Mouse (Mus musculus) midbrain, embryonic 10.5 days (tissue): Measurements from ENCODE around the gene Efs. TPM values are rescaled to one million over a fixed set of nuclear protein-coding genes. Genes with fewer than 3 reads are reported as not detected.

Source experiments
- DNase-seq: peaks from one replicate; pipeline ENCODE4 v3.0.0-alpha.2; 2017; ENCODE audit warnings: low spot score
- H3K27ac ChIP-seq: fragments of 300-500 bp; sonication (generic); replicated peaks from 2 replicates; pipeline ENCODE4 v1.5.1; 2016; ENCODE audit warnings: mild to moderate bottlenecking
- H3K27me3 ChIP-seq: fragments of 300-500 bp; sonication (generic); 2 replicates; pipeline ENCODE4 v1.6.1; 2016; ENCODE audit warnings: low read depth, mild to moderate bottlenecking; ENCODE audit not compliant: poor library complexity, severe bottlenecking
- H3K36me3 ChIP-seq: fragments of 300-500 bp; sonication (generic); 2 replicates; pipeline ENCODE4 v1.6.1; 2016; ENCODE audit warnings: mild to moderate bottlenecking, moderate library complexity
- H3K4me1 ChIP-seq: fragments of 300-500 bp; sonication (generic); 2 replicates; pipeline ENCODE4 v1.6.1; 2016
- H3K4me3 ChIP-seq: fragments of 300-500 bp; sonication (generic); 2 replicates; pipeline ENCODE4 v1.5.1; 2016; ENCODE audit warnings: mild to moderate bottlenecking, moderate library complexity
- H3K9me3 ChIP-seq: fragments of 300-500 bp; sonication (generic); replicated peaks from 2 replicates; pipeline ENCODE4 v1.6.1; 2016; ENCODE audit warnings: mild to moderate bottlenecking
- WGBS: fragments of 180-500 bp; shearing (Covaris S2); methylation state at CpG from one replicate; pipeline ENCODE4 v1.1.7; 2016; 5-methylcytosine and 5-hydroxymethylcytosine counted together
- polyA plus RNA-seq: library from polyadenylated mRNA; unstranded; fragments of >200 nt; fragmentation: Nextera tagmentation; extraction: Ambion mirVana; gene quantifications from 2 replicates; pipeline ENCODE4 v1.2.1, GENCODE M21; 2016

Gene Efs
- polyA plus RNA-seq, 1 experiment from 2014 or later = 42.8 TPM

DNA sequence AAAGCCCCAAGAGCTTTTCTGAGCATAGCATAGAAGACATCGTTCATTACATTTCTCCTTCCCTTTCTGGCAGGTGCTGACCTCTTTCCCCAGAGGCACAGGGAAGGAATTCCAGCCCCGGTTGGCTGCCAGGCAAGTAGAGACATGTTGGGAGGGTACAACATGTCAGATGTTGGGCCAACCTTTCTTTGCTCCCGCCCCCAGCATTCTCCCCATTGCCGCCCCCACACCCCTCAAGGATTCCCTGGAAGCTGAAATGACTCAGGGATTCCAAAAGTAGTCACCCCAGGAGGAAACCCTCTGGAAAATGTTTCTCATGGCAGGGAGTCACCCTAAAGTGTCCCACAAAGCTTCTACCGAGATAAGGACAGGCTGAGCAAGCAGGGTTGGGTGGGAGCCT lies 3.9 kb upstream of the Efs start:
- no peak for DNase-seq
- Histone ChIP-seq H3K4me3 (no peak overlapping the region), H3K9me3 (no peaks in the 10 kb centered on the region), H3K36me3 (no peaks in the 10 kb centered on the region), H3K27me3 (peaks cover 15% of the 10 kb centered on the region), H3K27ac (0 out of 2 replicates have a peak overlapping the region, but pooled peaks have one; percentile 50), H3K4me1 (peaks cover 61% of the 10 kb centered on the region)
- 83% methylated on average over 5 of the region's 5 CpGs for WGBS

DNA sequence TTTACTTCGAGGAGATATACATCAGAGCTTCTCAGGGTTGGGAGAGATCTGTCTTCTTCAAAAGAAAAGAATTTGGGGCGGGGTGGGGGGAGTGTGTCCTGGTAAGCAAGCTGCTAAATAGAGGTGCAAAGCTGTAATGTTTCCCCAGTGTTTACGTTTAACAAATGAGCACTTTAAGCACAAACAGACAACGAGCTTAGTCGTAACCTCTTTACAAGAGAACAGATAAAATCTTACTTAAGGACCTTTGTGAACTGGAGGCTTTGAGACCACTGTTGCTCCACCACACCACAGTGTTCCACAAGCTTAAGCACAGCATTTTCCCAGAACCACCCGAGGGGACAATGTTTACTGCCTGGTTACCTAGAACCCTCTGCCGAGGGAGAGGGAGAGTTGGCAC lies 1.4 kb upstream of the Efs start:
- peaks cover 15% of the 10 kb centered on the region for H3K27me3 ChIP-seq
- H3K9me3 ChIP-seq = peaks cover 4% of the 10 kb centered on the region; the same call in 1 of the 2 replicates
- peaks cover 14% of the 10 kb centered on the region for H3K36me3 ChIP-seq
- H3K4me1 ChIP-seq = peaks cover 71% of the 10 kb centered on the region
- peak overlapping the region; percentile 100 for H3K27ac ChIP-seq
- no peak for DNase-seq
- peak overlapping the region; percentile 75 for H3K4me3 ChIP-seq
- WGBS = 6% methylated on average over 7 of the region's 7 CpGs

DNA sequence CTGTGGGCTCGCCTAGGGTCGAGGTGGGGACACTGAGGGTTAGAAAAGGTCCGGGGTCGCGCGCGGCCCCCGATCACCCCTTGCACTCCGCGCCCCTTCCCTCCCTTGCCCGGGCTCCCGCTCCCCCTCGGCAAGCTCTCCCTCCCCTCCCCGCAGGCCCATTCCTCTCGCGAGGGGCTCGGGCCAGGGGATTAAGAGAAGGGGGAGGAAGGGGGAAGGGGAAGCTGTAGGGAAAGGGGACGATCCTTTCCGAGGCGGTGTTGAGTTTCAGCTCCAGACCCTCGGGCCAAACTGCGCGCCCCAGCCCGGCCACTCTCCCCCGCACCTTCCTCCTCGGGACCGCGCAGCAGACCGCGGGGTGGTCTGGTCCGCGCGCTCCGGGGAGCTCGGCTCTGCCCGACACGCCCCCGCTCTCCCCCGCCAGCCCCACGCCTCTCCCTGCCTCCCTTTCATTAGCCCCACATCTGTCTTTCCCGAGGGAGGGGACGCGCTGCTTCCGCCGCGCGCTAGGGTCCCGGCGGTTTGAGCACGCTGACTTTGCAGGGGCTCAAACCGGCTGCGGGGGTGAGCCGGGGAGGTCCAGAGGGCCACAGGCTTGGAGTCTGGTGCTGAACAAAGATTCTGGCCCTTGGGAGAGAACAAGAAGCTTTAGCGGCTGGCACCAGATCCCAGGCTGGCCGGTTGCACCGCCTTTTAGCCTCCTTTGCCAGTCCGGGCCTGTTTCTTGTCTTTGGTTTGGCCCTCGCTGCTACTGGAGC lies 654 bp upstream of the Efs start:
- peak overlapping the region; percentile 100 for H3K27ac ChIP-seq
- peaks cover 11% of the 10 kb centered on the region for H3K9me3 ChIP-seq
- peaks cover 22% of the 10 kb centered on the region for H3K36me3 ChIP-seq
- H3K27me3 ChIP-seq = peaks cover 15% of the 10 kb centered on the region
- H3K4me3 ChIP-seq = peak overlapping the region; percentile 75
- peaks cover 66% of the 10 kb centered on the region for H3K4me1 ChIP-seq
- peak; percentile 92 for DNase-seq
- WGBS = under 1% methylated on average over 52 of the region's 58 CpGs

DNA sequence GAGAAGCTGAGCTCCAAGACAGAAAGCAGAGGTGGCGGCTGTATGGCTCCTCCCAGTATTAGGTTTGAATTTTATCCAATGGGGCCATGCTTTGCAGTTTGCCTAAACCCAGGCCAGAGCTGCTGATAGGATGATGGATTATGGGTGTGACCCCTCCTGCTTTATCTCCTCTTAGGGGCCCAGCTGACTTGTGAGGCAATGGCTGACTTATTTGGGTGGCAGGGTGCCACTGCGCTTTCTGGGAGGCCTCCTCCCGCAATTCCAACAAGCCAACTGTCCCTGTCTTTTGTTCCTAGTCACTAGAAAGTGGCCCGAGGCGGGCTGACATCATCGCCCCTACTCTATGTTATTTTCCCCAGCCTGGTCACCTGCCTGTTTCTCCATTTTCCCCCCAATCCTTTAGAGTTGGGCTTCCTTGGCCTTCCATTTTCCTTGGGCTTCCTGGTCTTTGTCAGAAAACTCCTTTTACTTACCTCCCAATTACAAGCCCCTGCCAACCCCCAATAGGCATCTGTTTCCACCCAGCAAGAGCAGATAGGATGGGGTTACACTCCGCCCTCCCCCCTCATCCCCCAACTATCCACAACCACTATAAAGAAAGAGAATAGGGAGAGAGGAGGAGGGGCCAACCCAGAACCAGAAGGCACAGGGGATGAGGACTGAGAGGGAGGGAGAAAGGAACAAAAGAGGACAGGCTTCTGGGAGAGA lies 1.1 kb downstream of the Efs start:
- DNase-seq = peak; percentile 75
- H3K9me3 ChIP-seq = peaks cover 24% of the 10 kb centered on the region
- H3K4me1 ChIP-seq = peaks cover 49% of the 10 kb centered on the region
- 8% methylated on average over 7 of the region's 7 CpGs for WGBS
- H3K27me3 ChIP-seq = peaks cover 15% of the 10 kb centered on the region
- H3K36me3 ChIP-seq = peaks cover 39% of the 10 kb centered on the region
- H3K4me3 ChIP-seq = peak overlapping the region; percentile 75
- peak overlapping the region; percentile 100 for H3K27ac ChIP-seq

DNA sequence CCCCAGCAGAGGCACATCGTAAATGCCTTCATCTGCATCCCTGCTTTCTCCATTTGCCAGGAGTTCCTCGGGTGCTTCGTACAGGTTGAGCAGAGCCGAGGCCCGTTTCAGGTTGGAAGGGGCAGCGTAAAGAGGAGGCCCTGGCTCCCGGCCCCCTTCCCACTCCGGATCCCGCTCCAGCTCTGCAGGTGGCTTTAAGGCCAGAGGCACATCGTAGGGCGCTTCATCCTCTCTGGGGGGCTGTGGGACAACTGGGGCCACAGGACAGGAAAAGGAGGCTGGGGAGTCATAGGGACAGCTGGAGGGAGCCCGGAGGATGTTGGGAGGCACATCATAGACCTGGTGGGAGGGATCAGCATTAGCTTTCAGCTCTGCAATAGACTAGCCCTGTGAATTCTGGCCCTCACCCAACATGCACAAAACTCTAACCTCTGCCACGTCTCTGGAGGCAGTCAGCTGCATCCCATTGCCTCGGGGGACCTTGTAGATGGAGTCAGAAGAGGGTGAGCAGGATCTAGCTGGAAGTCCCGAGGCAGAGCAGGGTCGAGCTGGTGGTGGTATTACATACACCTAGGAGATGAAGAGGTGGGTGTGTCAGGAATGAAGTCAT lies 5.7 kb downstream of the Efs start:
- Histone ChIP-seq H3K4me3 (no peak overlapping the region; the same call in 1 of the 2 replicates), H3K27me3 (no peaks in the 10 kb centered on the region), H3K36me3 (peaks cover 86% of the 10 kb centered on the region), H3K9me3 (peaks cover 24% of the 10 kb centered on the region), H3K27ac (no peak overlapping the region), H3K4me1 (peaks cover 21% of the 10 kb centered on the region)
- no peak for DNase-seq
- 95% methylated on average over 16 of the region's 16 CpGs for WGBS

DNA sequence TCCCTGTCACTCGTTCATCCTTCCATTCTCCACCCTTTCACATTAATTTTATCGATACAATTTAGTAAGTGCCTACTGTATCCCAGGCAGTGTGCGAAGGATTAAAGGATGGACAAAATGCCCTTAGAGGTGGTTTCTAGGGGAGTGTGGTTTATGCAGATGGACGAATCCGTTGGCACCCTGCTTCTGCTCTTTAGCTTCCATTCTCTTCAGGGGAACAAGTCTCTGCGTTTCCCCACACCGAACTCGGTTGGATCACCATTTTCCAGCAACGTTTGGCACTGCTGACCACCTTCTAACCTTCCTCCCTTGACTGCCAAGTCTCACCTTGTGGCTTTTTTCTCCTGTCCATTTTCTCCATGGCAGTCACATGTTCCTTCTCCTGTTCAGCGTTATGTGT lies 12.6 kb downstream of the Efs start:
- peak overlapping the region; percentile 95 for H3K27ac ChIP-seq
- H3K36me3 ChIP-seq = peaks cover 63% of the 10 kb centered on the region
- H3K27me3 ChIP-seq = no peaks in the 10 kb centered on the region
- H3K4me1 ChIP-seq = peaks cover 35% of the 10 kb centered on the region
- no peak for DNase-seq
- peak overlapping the region; percentile 91 for H3K4me3 ChIP-seq
- no peaks in the 10 kb centered on the region for H3K9me3 ChIP-seq
- 17% methylated on average over 10 of the region's 10 CpGs for WGBS

DNA sequence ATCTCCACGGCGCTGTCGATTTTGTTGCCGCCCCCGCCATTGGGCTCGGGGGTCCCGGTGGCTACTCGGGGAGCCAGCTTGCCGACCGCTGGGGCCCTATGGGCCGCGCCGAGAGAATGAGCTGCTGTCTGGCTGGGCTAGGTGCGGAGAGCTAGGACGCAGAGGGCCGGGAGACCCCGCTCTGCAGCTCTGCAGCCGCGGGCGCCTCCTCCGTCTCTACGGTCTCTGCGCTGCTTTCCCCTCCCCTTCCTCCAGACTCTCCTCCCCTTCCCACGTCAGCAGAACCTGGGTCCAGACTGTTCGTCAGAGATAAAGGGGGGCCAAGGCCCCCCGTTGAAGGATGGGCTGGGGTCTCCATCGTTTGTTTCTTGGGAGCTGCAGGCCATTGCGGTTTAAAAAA lies 13.0 kb downstream of the Efs start, which contains the start of gene Slc22a17:
Slc22a17 (minus strand) TSS at position 247 of the 400 bp plus-strand sequence.
- no peaks in the 10 kb centered on the region for H3K9me3 ChIP-seq
- peaks cover 36% of the 10 kb centered on the region for H3K4me1 ChIP-seq
- peak within 1 kb of the TSS; percentile 95 for H3K27ac ChIP-seq
- peaks cover 63% of the 10 kb centered on the region for H3K36me3 ChIP-seq
- no peaks in the 10 kb centered on the region for H3K27me3 ChIP-seq
- H3K4me3 ChIP-seq = peak within 1 kb of the TSS; percentile 91
- peak; percentile 84 for DNase-seq
- under 1% methylated on average over 28 of the region's 28 CpGs for WGBS

DNA sequence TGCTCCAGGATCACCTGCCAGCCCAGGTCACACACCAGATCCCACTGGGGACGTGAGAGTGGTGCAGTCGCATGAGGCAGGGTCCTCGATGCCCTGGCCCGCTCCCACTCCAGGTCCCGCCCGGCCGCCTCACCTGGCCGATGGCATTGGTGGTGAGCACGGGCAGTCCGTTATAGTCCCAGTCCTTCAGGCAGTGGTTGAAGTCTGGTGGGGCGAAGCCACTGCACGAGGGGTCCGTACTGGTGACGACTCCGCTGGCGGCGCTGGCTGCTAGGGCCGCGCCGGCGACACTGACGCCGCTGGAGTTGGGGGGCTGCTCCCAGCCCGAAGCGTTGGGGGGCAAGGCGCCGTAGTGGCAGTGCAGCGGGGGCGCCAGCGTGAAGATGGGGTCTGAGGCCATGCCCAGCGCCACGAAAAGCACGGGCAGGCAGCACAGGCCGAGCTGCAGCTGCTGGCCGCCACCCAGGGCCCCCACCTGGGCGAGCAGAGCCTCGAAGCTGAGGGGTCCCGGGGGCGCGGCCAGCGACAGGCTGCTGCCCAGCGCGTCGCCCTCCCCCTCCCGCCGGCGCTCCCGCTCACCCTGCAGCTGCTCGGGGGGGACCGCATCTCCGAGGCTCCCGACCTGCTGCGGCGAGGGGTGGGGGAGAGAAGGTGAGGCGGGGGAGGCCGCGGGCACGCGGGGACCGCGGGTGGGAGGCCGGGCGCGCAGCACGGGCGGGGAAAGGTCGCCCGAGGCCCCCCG lies 13.6 kb downstream of the Efs start:
- 4% methylated on average over 66 of the region's 69 CpGs for WGBS

DNA sequence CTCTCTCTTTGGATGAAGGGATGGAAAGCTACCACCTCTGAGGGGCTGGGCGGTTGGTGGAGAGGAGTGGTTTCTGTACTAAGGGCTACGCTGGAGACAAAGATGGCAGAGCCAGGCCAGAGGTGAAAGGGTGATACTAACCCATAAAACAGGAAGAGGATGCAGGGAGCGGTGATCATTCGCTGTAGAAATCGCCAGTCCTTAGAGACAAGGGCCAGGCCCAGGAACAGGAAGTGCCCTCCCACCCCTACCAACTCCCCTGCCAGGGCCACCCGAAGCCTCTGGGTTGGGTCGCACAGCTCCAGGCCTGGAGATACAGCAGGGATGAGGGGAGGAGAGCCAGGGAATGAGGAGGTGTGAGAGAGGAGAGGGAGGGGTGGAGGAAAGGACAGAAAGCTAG lies 17.2 kb downstream of the Efs start:
- Histone ChIP-seq H3K9me3 (no peaks in the 10 kb centered on the region), H3K4me1 (peaks cover 41% of the 10 kb centered on the region), H3K4me3 (no peak overlapping the region), H3K27ac (no peak overlapping the region), H3K27me3 (no peaks in the 10 kb centered on the region), H3K36me3 (peaks cover 72% of the 10 kb centered on the region)
- WGBS = 81% methylated on average over 7 of the region's 7 CpGs
- DNase-seq = no peak

More for the DNA sequence above, 13.6 kb downstream of the Efs start:
- Histone ChIP-seq H3K9me3 (no peaks in the 10 kb centered on the region), H3K36me3 (peaks cover 63% of the 10 kb centered on the region), H3K27me3 (no peaks in the 10 kb centered on the region), H3K4me1 (peaks cover 38% of the 10 kb centered on the region), H3K27ac (peak overlapping the region; percentile 95), H3K4me3 (peak overlapping the region; percentile 91)
- DNase-seq = peak; percentile 46

DNA sequence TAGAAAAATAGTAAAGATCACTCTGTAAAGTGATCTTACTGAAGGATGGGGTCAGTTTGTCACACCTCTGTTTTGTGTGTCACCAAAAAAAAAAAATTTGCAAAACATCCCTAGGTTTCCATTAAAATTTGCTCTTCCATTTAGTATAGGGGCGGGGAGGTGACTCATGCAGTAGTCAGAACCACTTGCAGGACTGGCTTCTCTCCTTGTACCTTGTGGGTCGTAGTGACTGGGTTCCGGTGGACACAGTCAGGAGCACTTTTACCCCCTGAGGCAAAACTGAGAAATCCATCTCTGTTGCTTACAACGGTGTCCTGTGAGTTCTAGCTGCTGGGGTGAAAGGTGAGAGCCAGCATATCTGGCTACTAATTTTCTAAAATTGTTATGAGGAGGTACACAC lies 22.3 kb downstream of the Efs start:
- Histone ChIP-seq H3K4me1 (peaks cover 11% of the 10 kb centered on the region; the same call in 1 of the 2 replicates), H3K9me3 (no peaks in the 10 kb centered on the region), H3K27me3 (no peaks in the 10 kb centered on the region), H3K36me3 (peaks cover 57% of the 10 kb centered on the region), H3K4me3 (no peak overlapping the region), H3K27ac (no peak overlapping the region)
- DNase-seq = no peak
- WGBS = 90% methylated on average over 4 of the region's 4 CpGs

DNA sequence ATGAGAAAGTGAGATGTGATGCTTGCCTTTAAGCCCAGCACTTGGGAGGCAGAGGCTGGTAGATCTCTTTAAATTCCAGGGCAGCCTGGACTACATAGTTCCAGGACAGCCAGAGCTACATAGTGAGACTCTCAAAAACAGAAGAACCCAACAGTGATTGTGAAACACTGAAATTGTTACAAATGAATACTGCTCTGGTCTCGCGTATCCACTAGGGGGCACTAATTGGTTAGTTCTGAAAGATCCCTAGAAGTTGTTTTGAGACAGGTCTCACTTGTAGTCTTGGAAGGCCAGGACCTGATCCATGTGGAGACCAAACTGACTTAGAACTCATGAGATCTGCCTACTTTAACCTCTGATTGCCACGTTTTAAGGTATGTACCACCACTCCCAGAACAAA lies 25.5 kb downstream of the Efs start:
- peaks cover 60% of the 10 kb centered on the region for H3K36me3 ChIP-seq
- peaks cover 8% of the 10 kb centered on the region for H3K4me1 ChIP-seq
- WGBS = 1% methylated on average over 3 of the region's 3 CpGs
- H3K4me3 ChIP-seq = no peak overlapping the region
- H3K9me3 ChIP-seq = no peaks in the 10 kb centered on the region
- H3K27me3 ChIP-seq = no peaks in the 10 kb centered on the region
- DNase-seq = peak; percentile 65
- no peak overlapping the region for H3K27ac ChIP-seq

DNA sequence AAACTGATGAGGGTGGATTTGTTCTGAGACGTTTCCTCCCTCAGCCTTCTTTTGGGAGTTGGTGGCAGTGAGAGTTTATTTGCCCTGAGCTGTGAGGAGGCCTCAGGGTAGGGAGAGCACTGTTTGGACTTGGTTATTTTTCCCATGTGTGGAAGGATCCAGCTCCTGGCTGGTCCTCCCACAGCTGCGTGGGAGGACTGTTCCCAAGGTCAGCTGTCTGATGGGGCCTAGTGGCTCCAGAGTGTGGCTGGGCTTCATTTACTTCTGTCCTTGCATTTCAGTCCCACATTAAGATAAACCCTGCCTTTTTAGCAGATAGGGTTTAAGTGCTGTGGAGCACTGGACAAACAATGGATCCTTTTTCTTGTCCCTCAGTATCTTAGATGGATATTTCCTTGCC lies 28.5 kb downstream of the Efs start:
- DNase-seq = no peak
- H3K27me3 ChIP-seq = no peaks in the 10 kb centered on the region

More for the DNA sequence above, 28.5 kb downstream of the Efs start:
- peaks cover 41% of the 10 kb centered on the region for H3K36me3 ChIP-seq
- H3K4me1 ChIP-seq = peaks cover 19% of the 10 kb centered on the region
- H3K27ac ChIP-seq = no peak overlapping the region
- H3K9me3 ChIP-seq = no peaks in the 10 kb centered on the region
- WGBS = 78% methylated on average over 2 of the region's 2 CpGs
- no peak overlapping the region for H3K4me3 ChIP-seq
